In genomic region chr14:25236421-25236973, GRCm38 (mm10) we compare ENCODE assay signal across 9 mouse cellular contexts.
DNase-seq lines count a peak whose midpoint lies in the region; ATAC-seq and TF ChIP-seq lines count a peak whose summit lies in the region.
"Had no signal": no experiment of that assay in that cellular context is flagged by ENCODE, and none has a peak within 500 bp of the region (broad histone marks: within the 10 kb centered on the region; RNA-seq: fewer than 3 reads in every experiment).

No protein-coding gene starts in this region.

- peak; percentile 53; the same call in 1 of the 2 replicates for ATAC-seq in hindbrain, embryonic 14.5 days (ENCODE audit: low FRiP score)
- peak; percentile 82 for ATAC-seq in lung, postnatal 0 days

- no peaks in the 10 kb centered on the region for H3K9me3 ChIP-seq in hindbrain, embryonic 14.5 days (ENCODE audit: control insufficient read depth, low read length)
- H3K9me3 ChIP-seq in lung, postnatal 0 days (ENCODE audit: low read length), result no peaks in the 10 kb centered on the region
- H3K9me3 ChIP-seq: megakaryocyte, embryonic 14.5 days had no signal

- no peak for TF ChIP-seq EP300 in lung, postnatal 0 days (IDR thresholded peaks at IDR 0.05)

- DNase-seq in cerebellum, postnatal 25 days, result peak; percentile 45 to 58
- DNase-seq in cerebellum, adult 8-10 months, result no peak
- DNase-seq in NIH3T3 (ENCODE audit: low read depth), result peak; percentile 34
- no peak for DNase-seq in hindbrain, embryonic 14.5 days (ENCODE audit: low spot score)
- DNase-seq in lung, postnatal 0 days (ENCODE audit: low spot score), result peak; percentile 60
- DNase-seq in thymus, postnatal 4 days, result no peak
- DNase-seq in natural killer cell, adult 2 months (ENCODE audit: low spot score in 2 of 2), result no peak
- DNase-seq in spleen, postnatal 10 days (ENCODE audit: low spot score in 2 of 2), result no peak

- H3K27ac ChIP-seq in hindbrain, embryonic 14.5 days, result peak overlapping the region; percentile 39
- no peak overlapping the region for H3K27ac ChIP-seq in lung, postnatal 0 days (ENCODE audit: low read length)

- H3K9ac ChIP-seq in hindbrain, embryonic 14.5 days, result no peak overlapping the region
- no peak overlapping the region for H3K9ac ChIP-seq in lung, postnatal 0 days (replicated peaks; ENCODE audit: low read depth)

- H3K36me3 ChIP-seq in hindbrain, embryonic 14.5 days (replicated peaks; ENCODE audit: control insufficient read depth, insufficient read depth), result no peaks in the 10 kb centered on the region
- H3K36me3 ChIP-seq in lung, postnatal 0 days (ENCODE audit: insufficient read depth, low read length), result no peaks in the 10 kb centered on the region

- no peak overlapping the region for H3K4me2 ChIP-seq in hindbrain, embryonic 14.5 days (replicated peaks)
- H3K4me2 ChIP-seq in lung, postnatal 0 days (replicated peaks; ENCODE audit: low read depth, low read length), result no peak overlapping the region

- no peak for TF ChIP-seq CTCF in lung, postnatal 0 days (IDR thresholded peaks at IDR 0.05)

- WGBS in hindbrain, embryonic 14.5 days, result 59% methylated on average over 13 of the region's 13 CpGs
- 58% methylated on average over 13 of the region's 13 CpGs for WGBS in lung, postnatal 0 days

- H3K27me3 ChIP-seq in hindbrain, embryonic 14.5 days (ENCODE audit: control insufficient read depth, insufficient read depth, low read length), result no peaks in the 10 kb centered on the region
- no peaks in the 10 kb centered on the region for H3K27me3 ChIP-seq in lung, postnatal 0 days (replicated peaks; ENCODE audit: insufficient read depth, low read length)

- no peak overlapping the region for H3K4me3 ChIP-seq in hindbrain, embryonic 14.5 days (replicated peaks; ENCODE audit: low read length)
- H3K4me3 ChIP-seq in lung, postnatal 0 days (ENCODE audit: low read depth, low read length), result no peak overlapping the region
- H3K4me3 ChIP-seq: megakaryocyte, embryonic 14.5 days had no signal

- peaks cover 11% of the 10 kb centered on the region for H3K4me1 ChIP-seq in hindbrain, embryonic 14.5 days (replicated peaks; ENCODE audit: control insufficient read depth, insufficient read depth, low read length)
- H3K4me1 ChIP-seq in lung, postnatal 0 days (ENCODE audit: insufficient read depth, low read depth, low read length), result no peaks in the 10 kb centered on the region
- H3K4me1 ChIP-seq: megakaryocyte, embryonic 14.5 days had no signal

Comparison
In these comparisons a context has a peak if more than half of its experiments do, and no peak if none do; other contexts are left out.
1. DNase-seq: peak in cerebellum, postnatal 25 days (2 of 2), NIH3T3 (single experiment) and lung, postnatal 0 days (single experiment); none in cerebellum, adult 8-10 months (single experiment), hindbrain, embryonic 14.5 days (single experiment), thymus, postnatal 4 days (single experiment), natural killer cell, adult 2 months (0 of 2) and spleen, postnatal 10 days (0 of 2).